Mouse (Mus musculus) brain, embryonic 14.5 days (tissue): ENCODE data around the gene Trim43a.

Experiments
- CTCF ChIP-seq: fragments of 200-500 bp; IDR thresholded peaks from 2 replicates; pipeline ENCODE4 v1.5.1; 2012; ENCODE audit warnings: inconsistent platforms, mild to moderate bottlenecking, moderate library complexity, borderline replicate concordance; ENCODE audit not compliant: insufficient read depth, insufficient read length; ENCODE audit errors: extremely low read depth
- POLR2A ChIP-seq: fragments of 200-500 bp; IDR thresholded peaks from 2 replicates; pipeline ENCODE4 v1.6.1; 2012; ENCODE audit warnings: mild to moderate bottlenecking, inconsistent platforms, borderline replicate concordance; ENCODE audit not compliant: poor library complexity, insufficient read depth, insufficient read length, severe bottlenecking; ENCODE audit errors: extremely low read depth

DNA sequence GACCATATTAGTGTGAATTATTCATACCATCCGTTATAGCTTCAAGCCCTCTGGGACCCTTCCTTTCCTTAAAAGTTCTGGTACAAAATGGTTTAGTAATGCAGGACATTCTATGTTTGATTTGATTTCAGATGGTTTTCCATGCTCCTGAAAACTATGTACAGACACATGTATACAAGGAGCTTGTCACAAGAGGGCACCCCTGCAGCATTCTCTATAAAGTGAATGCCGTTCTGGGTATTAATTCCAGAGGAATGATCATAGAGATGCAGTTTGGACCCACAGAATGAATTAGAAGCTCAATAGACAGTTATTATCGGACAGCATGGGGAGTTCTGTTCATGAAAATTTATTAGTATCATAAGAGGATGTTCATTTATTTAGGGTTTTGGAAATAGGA lies 35.2 kb upstream of the Trim43a start:
- TF ChIP-seq POLR2A (no peak), CTCF (peak; percentile 23; the same call in 1 of the 2 replicates)
